Mouse (Mus musculus): ENCODE data around the gene Olfr724.
"Not testable (repeated sequence)": the region's sequence is repeated elsewhere in the genome, so short reads cannot be mapped to it uniquely, and the experiment has no call there.

Olfr724 gene

GRCm38 (mm10) chr14:49963174-49963573 lies at the start of gene Olfr724:
Olfr724 (minus strand) TSS chr14:49963274.
- not testable (repeated sequence) for DNase-seq (ENCODE audit: low spot score)

GRCm38 (mm10) chr14:49955890-49956289 lies 7.2 kb downstream of the Olfr724 start:
- no peak for DNase-seq (ENCODE audit: low spot score)

- DNase-seq (ENCODE audit: low spot score), result not testable (repeated sequence)
Measured at GRCm38 (mm10) chr14:49931687-49932086, 31.4 kb downstream of the Olfr724 start, which contains the start of gene Olfr723. Olfr723 (minus strand) TSS chr14:49931787.
